Mouse (Mus musculus) midbrain, embryonic 10.5 days (tissue): ENCODE measurements around the gene Ttyh3. TPM values are rescaled to one million over a fixed set of nuclear protein-coding genes. Genes with fewer than 3 reads are reported as not detected.

ENCODE experiments used
- DNase-seq: peaks from one replicate; pipeline ENCODE4 v3.0.0-alpha.2; 2017; ENCODE audit warnings: low spot score
- H3K27ac ChIP-seq: fragments of 300-500 bp; sonication (generic); replicated peaks from 2 replicates; pipeline ENCODE4 v1.5.1; 2016; ENCODE audit warnings: mild to moderate bottlenecking
- H3K27me3 ChIP-seq: fragments of 300-500 bp; sonication (generic); 2 replicates; pipeline ENCODE4 v1.6.1; 2016; ENCODE audit warnings: low read depth, mild to moderate bottlenecking; ENCODE audit not compliant: poor library complexity, severe bottlenecking
- H3K36me3 ChIP-seq: fragments of 300-500 bp; sonication (generic); 2 replicates; pipeline ENCODE4 v1.6.1; 2016; ENCODE audit warnings: mild to moderate bottlenecking, moderate library complexity
- H3K4me1 ChIP-seq: fragments of 300-500 bp; sonication (generic); 2 replicates; pipeline ENCODE4 v1.6.1; 2016
- H3K4me3 ChIP-seq: fragments of 300-500 bp; sonication (generic); 2 replicates; pipeline ENCODE4 v1.5.1; 2016; ENCODE audit warnings: mild to moderate bottlenecking, moderate library complexity
- H3K9me3 ChIP-seq: fragments of 300-500 bp; sonication (generic); replicated peaks from 2 replicates; pipeline ENCODE4 v1.6.1; 2016; ENCODE audit warnings: mild to moderate bottlenecking
- WGBS: fragments of 180-500 bp; shearing (Covaris S2); methylation state at CpG from one replicate; pipeline ENCODE4 v1.1.7; 2016; 5-methylcytosine and 5-hydroxymethylcytosine counted together
- polyA plus RNA-seq: library from polyadenylated mRNA; unstranded; fragments of >200 nt; fragmentation: Nextera tagmentation; extraction: Ambion mirVana; gene quantifications from 2 replicates; pipeline ENCODE4 v1.2.1, GENCODE M21; 2016

Gene Ttyh3
- polyA plus RNA-seq, 1 experiment from 2014 or later = 28.6 TPM

GRCm38 (mm10) chr5:140597787-140598186, 51.0 kb downstream of the Ttyh3 start:
- no peak overlapping the region for H3K4me3 ChIP-seq
- WGBS = 91% methylated on average over 4 of the region's 4 CpGs
- no peak for DNase-seq
- no peaks in the 10 kb centered on the region for H3K36me3 ChIP-seq
- H3K27ac ChIP-seq = peak overlapping the region; percentile 25; the same call in 1 of the 2 replicates
- peaks cover 51% of the 10 kb centered on the region for H3K4me1 ChIP-seq
- H3K9me3 ChIP-seq = no peaks in the 10 kb centered on the region
- peaks cover 4% of the 10 kb centered on the region; the same call in 1 of the 2 replicates for H3K27me3 ChIP-seq

DNA sequence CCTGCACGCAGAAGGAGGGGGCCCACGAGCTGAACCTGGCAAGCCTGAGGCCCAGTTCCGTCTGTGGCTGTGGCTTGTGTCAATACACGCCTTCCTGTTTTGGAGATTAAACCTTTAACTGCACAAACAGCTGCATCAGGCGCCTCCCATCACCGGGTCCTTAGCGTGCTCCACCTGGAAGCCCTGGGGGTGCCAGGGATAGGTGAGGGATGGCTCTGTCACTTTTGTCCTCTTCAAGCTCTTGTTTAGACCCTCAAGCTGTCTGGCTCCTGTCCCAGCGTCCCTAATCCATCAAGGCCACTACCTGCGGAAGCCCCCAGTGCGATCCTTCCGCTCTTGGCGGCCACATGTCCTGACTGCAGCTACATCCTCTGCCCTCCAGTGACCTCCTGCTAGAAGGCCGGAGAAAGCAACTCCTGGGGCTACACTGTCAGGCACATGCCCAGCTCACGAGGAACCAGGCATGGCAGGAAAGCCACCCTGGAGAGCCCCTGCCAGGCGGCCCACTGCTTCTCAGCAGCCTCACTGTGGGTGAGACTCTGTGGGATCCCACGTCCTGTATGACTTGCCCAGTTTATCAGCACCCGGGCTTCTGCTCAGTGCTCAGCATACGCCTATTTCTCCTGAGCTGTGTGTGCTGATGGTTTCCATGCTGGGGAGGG, 51.8 kb downstream of the Ttyh3 start:
- WGBS = 75% methylated on average over 18 of the region's 18 CpGs
- DNase-seq = no peak
- Histone ChIP-seq H3K36me3 (no peaks in the 10 kb centered on the region), H3K4me3 (no peak overlapping the region), H3K4me1 (peaks cover 49% of the 10 kb centered on the region), H3K27me3 (peaks cover 4% of the 10 kb centered on the region; the same call in 1 of the 2 replicates), H3K9me3 (no peaks in the 10 kb centered on the region), H3K27ac (peak overlapping the region; percentile 25)

DNA sequence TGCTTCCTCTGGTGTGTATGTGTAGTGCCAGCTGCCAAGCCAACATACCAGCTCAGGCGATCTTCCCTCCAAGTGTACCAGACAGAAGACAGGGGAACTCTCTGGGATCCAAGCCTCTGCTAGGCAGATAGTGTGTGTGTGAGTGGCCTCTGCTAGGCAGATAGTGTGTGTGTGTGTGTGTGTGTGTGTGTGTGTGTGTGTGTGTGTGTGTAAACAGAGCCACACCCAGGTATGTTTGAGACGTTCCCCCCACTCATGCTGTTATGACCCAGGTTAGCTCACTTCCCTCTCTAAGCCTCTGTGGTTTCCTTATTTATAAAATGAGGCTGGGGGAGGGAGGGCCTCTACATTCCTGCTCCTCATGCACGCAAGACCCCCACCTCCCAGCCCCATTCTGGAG, 52.4 kb downstream of the Ttyh3 start:
- peaks cover 4% of the 10 kb centered on the region; the same call in 1 of the 2 replicates for H3K27me3 ChIP-seq
- H3K27ac ChIP-seq = peak overlapping the region; percentile 25
- no peak overlapping the region for H3K4me3 ChIP-seq
- H3K4me1 ChIP-seq = peaks cover 49% of the 10 kb centered on the region
- H3K9me3 ChIP-seq = no peaks in the 10 kb centered on the region
- 67% methylated on average over 3 of the region's 3 CpGs for WGBS
- DNase-seq = no peak
- H3K36me3 ChIP-seq = no peaks in the 10 kb centered on the region

GRCm38 (mm10) chr5:140594846-140595245, 54.0 kb downstream of the Ttyh3 start:
- peak overlapping the region; percentile 67 for H3K27ac ChIP-seq
- H3K36me3 ChIP-seq = no peaks in the 10 kb centered on the region
- H3K9me3 ChIP-seq = no peaks in the 10 kb centered on the region
- DNase-seq = no peak
- H3K4me1 ChIP-seq = peaks cover 53% of the 10 kb centered on the region
- H3K27me3 ChIP-seq = peaks cover 4% of the 10 kb centered on the region; the same call in 1 of the 2 replicates
- 69% methylated on average over 5 of the region's 5 CpGs for WGBS
- H3K4me3 ChIP-seq = no peak overlapping the region

DNA sequence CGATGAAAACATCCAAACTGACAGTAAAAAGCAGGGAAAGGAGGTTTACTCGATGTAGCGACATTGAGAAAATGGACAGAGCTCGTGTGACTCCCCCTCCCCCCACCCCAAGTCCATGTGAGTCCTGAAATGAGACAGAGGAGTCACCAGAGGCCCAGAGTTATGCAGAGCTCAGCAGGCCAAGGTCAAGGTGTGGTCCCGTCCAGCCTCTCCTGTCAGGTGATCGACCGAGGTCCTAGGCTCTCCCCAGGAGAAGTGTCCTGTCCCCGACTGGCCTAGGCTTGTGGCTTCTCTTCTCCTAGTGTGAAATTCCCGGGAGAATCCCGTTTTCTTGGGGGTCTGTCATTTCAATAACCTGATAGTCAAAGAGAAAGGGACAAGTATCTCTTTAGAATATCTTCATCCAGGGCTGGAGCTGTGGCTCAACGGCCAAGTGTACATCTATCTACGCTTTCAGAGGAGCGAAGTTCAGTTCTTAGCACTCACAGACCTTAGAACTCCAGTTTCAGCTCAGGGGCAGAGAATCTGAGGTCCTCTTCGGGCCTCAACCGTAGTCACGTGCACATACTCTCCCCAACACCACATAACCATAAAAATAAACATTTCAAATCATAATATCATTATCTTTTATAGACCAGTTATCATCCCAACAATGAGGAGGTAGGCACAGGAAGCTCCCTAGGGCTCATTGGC, 59.6 kb downstream of the Ttyh3 start:
- no peaks in the 10 kb centered on the region for H3K36me3 ChIP-seq
- peaks cover 60% of the 10 kb centered on the region for H3K4me1 ChIP-seq
- DNase-seq = no peak
- H3K4me3 ChIP-seq = no peak overlapping the region
- peaks cover 23% of the 10 kb centered on the region; the same call in 1 of the 2 replicates for H3K27me3 ChIP-seq
- 92% methylated on average over 16 of the region's 16 CpGs for WGBS
- peak overlapping the region; percentile 17 for H3K27ac ChIP-seq
- no peaks in the 10 kb centered on the region for H3K9me3 ChIP-seq

- Histone ChIP-seq H3K4me3 (peak overlapping the region; percentile 28), H3K27me3 (peaks cover 21% of the 10 kb centered on the region; the same call in 1 of the 2 replicates), H3K27ac (peak overlapping the region; percentile 91), H3K4me1 (peaks cover 82% of the 10 kb centered on the region), H3K36me3 (no peaks in the 10 kb centered on the region), H3K9me3 (no peaks in the 10 kb centered on the region)
- peak; percentile 97 for DNase-seq
- 6% methylated on average over 6 of the region's 6 CpGs for WGBS
Measured at GRCm38 (mm10) chr5:140583732-140584368, 65.0 kb downstream of the Ttyh3 start.

GRCm38 (mm10) chr5:140582995-140583731, 65.7 kb downstream of the Ttyh3 start:
- H3K4me3 ChIP-seq = peak overlapping the region; percentile 28
- no peaks in the 10 kb centered on the region for H3K9me3 ChIP-seq
- 9% methylated on average over 8 of the region's 8 CpGs for WGBS
- H3K4me1 ChIP-seq = peaks cover 89% of the 10 kb centered on the region
- peaks cover 25% of the 10 kb centered on the region for H3K27me3 ChIP-seq
- no peaks in the 10 kb centered on the region for H3K36me3 ChIP-seq
- peak overlapping the region; percentile 91 for H3K27ac ChIP-seq
- peak; percentile 67 for DNase-seq

GRCm38 (mm10) chr5:140581569-140581968, 67.3 kb downstream of the Ttyh3 start:
- Histone ChIP-seq H3K36me3 (no peaks in the 10 kb centered on the region), H3K27me3 (peaks cover 16% of the 10 kb centered on the region), H3K27ac (peak overlapping the region; percentile 91), H3K4me3 (peak overlapping the region; percentile 22), H3K9me3 (no peaks in the 10 kb centered on the region), H3K4me1 (peaks cover 79% of the 10 kb centered on the region)
- DNase-seq = peak; percentile 70
- WGBS = 1% methylated on average over 5 of the region's 5 CpGs

GRCm38 (mm10) chr5:140579771-140580170, 69.1 kb downstream of the Ttyh3 start:
- DNase-seq = peak; percentile 84
- H3K36me3 ChIP-seq = no peaks in the 10 kb centered on the region
- H3K4me1 ChIP-seq = peaks cover 75% of the 10 kb centered on the region
- peak overlapping the region; percentile 21; the same call in 1 of the 2 replicates for H3K4me3 ChIP-seq
- peak overlapping the region; percentile 91 for H3K27ac ChIP-seq
- WGBS = 3% methylated on average over 6 of the region's 6 CpGs
- H3K27me3 ChIP-seq = peaks cover 16% of the 10 kb centered on the region
- no peaks in the 10 kb centered on the region; the same call in 1 of the 2 replicates for H3K9me3 ChIP-seq

DNA sequence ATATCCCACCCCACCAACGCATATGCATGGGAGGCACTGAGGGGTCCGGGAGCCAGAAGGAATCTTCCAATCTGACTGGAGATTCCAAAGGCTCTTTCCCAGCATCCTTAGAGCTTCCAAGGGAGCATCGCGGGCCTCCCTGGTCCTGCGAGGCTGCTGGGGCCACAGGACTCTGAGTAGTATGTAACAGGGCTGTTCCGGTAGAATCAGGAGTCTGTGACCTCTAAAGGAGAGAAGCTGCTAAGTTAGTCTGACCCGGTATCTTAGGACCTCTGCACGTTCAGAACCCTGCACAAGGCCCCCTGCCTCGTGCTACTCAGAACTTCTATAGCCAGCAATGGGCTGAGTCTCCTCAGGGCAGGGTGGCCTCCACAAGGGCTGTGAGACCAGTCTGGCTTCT, 69.6 kb downstream of the Ttyh3 start:
- Histone ChIP-seq H3K36me3 (no peaks in the 10 kb centered on the region), H3K4me3 (peak overlapping the region; percentile 21; the same call in 1 of the 2 replicates), H3K27ac (peak overlapping the region; percentile 91), H3K4me1 (peaks cover 70% of the 10 kb centered on the region), H3K27me3 (peaks cover 16% of the 10 kb centered on the region), H3K9me3 (no peaks in the 10 kb centered on the region; the same call in 1 of the 2 replicates)
- no peak for DNase-seq
- WGBS = 32% methylated on average over 9 of the region's 9 CpGs

GRCm38 (mm10) chr5:140575381-140575866, 73.4 kb downstream of the Ttyh3 start:
- no peak for DNase-seq
- no peak overlapping the region for H3K4me3 ChIP-seq
- no peaks in the 10 kb centered on the region; the same call in 1 of the 2 replicates for H3K9me3 ChIP-seq
- H3K4me1 ChIP-seq = peaks cover 45% of the 10 kb centered on the region
- H3K27me3 ChIP-seq = peaks cover 12% of the 10 kb centered on the region
- no peaks in the 10 kb centered on the region for H3K36me3 ChIP-seq
- H3K27ac ChIP-seq = peak overlapping the region; percentile 60
- WGBS = 57% methylated on average over 5 of the region's 5 CpGs

DNA sequence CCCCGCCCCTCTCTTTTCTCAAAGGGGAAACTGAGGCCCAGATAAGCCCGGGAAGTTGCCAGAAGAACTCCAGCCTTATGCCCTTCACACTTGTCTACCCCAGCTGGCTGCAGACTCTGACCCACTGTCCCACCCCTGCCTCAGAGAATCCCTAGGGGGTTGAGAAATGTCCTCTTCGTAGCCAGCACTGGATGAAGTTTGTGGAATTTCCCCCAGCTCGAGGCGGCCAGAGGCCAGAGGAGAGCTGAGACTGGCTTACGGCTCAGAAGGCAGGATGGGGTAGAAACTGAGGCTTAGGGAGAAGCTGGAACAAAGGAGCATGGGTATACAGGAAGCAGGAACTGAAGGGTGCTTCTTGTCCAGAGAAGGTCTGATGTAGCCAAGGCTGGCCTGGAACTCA, 76.2 kb downstream of the Ttyh3 start:
- Histone ChIP-seq H3K27me3 (no peaks in the 10 kb centered on the region; the same call in 1 of the 2 replicates), H3K36me3 (no peaks in the 10 kb centered on the region), H3K27ac (peak overlapping the region; percentile 57), H3K4me3 (no peak overlapping the region), H3K4me1 (peaks cover 36% of the 10 kb centered on the region), H3K9me3 (no peaks in the 10 kb centered on the region; the same call in 1 of the 2 replicates)
- whole genome bisulfite sequencing = 80% methylated on average over 6 of the region's 6 CpGs
- DNase-seq = no peak
